Comparison of ENCODE assay signal across 12 mouse cellular contexts in the genomic region with DNA sequence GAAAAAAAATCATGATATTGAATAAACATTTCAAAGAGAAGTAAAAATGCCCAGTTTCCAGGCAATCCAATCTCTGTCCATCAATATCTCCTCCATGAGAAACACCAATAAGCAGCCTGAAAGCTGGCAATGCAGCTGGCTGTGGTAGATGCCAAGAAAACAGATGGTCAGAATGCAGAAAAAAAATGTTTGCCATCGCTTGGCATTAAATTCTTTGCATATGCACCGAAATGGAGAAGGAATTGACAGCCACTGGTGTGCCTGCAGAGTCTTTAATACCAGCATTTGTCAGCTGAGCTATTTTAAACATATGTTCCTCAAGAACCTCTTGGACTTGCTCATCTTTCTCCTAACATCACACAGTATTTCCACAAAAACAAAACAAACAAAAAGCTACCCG.
DNase-seq lines count a peak whose midpoint lies in the region; ATAC-seq and TF ChIP-seq lines count a peak whose summit lies in the region.
"Had no signal": no experiment of that assay in that cellular context is flagged by ENCODE, and none has a peak within 500 bp of the region (broad histone marks: within the 10 kb centered on the region; RNA-seq: fewer than 3 reads in every experiment).

No protein-coding gene starts in this region.

- no peaks in the 10 kb centered on the region for H3K27me3 ChIP-seq in hindbrain, embryonic 16.5 days (replicated peaks; ENCODE audit: control insufficient read depth, insufficient read depth, low read length)
- H3K27me3 ChIP-seq in hindbrain, embryonic 13.5 days, result no peaks in the 10 kb centered on the region
- no peaks in the 10 kb centered on the region for H3K27me3 ChIP-seq in cerebellum, adult 2 months (ENCODE audit: control insufficient read depth, insufficient read depth, low read length)
- H3K27me3 ChIP-seq: liver, embryonic 12.5 days had no signal

- no peak for TF ChIP-seq CTCF in cerebellum, adult 2 months (IDR thresholded peaks at IDR 0.05; ENCODE audit: borderline replicate concordance, insufficient read depth, low read depth, low read length)
- TF ChIP-seq CTCF in layer of hippocampus, adult 2 months (conservative IDR thresholded peaks at IDR 0.05), result no peak

- H3K27ac ChIP-seq in hindbrain, embryonic 16.5 days (ENCODE audit: low read depth, low read length), result no peak overlapping the region
- no peak overlapping the region for H3K27ac ChIP-seq in hindbrain, embryonic 13.5 days
- no peak overlapping the region for H3K27ac ChIP-seq in cerebellum, adult 2 months (ENCODE audit: insufficient read depth, low read length)
- peak overlapping the region; percentile 43; the same call in 1 of the 2 replicates for H3K27ac ChIP-seq in layer of hippocampus, adult 2 months
- H3K27ac ChIP-seq: hindbrain, embryonic 10.5 days; liver, embryonic 12.5 days had no signal

- TF ChIP-seq POLR2A in cerebellum, adult 2 months (IDR thresholded peaks at IDR 0.05; ENCODE audit: borderline replicate concordance, insufficient read depth, low read length), result no peak

- H3K4me3 ChIP-seq in hindbrain, embryonic 16.5 days (ENCODE audit: low read length), result no peak overlapping the region
- H3K4me3 ChIP-seq in hindbrain, embryonic 13.5 days, result no peak overlapping the region
- no peak overlapping the region for H3K4me3 ChIP-seq in cerebellum, adult 2 months (replicated peaks; ENCODE audit: insufficient read depth, low read depth, low read length)
- H3K4me3 ChIP-seq in layer of hippocampus, adult 2 months, result no peak overlapping the region
- H3K4me3 ChIP-seq: hindbrain, embryonic 10.5 days; liver, embryonic 12.5 days had no signal

- peak; percentile 32 to 79 for DNase-seq in cerebellum, adult 2 months
- DNase-seq in layer of hippocampus, adult 2 months (ENCODE audit: low spot score in 2 of 2), result peak; percentile 60 to 82
- peak; percentile 32 for DNase-seq in right cerebral cortex, postnatal 25 days
- no peak for DNase-seq in adrenal gland, postnatal 25 days
- DNase-seq in gastrocnemius, postnatal 4 days (ENCODE audit: low spot score in 2 of 2), result no peak
- DNase-seq in lung, postnatal 36 days, result no peak
- DNase-seq: lung, postnatal 10 days had no signal

- ATAC-seq in hindbrain, embryonic 16.5 days, result 0 out of 2 replicates have a peak, but pooled peaks have one; percentile 45
- ATAC-seq in hindbrain, embryonic 13.5 days (ENCODE audit: low FRiP score), result no peak
- ATAC-seq: liver, embryonic 12.5 days; midbrain, embryonic 16.5 days had no signal

- WGBS in hindbrain, embryonic 16.5 days, result 74% methylated on average over 3 of the region's 3 CpGs
- 84% methylated on average over 3 of the region's 3 CpGs for whole genome bisulfite sequencing in hindbrain, embryonic 13.5 days
- 10% methylated on average over 3 of the region's 3 CpGs for WGBS in cerebellum, adult 2 months

- H3K9ac ChIP-seq in hindbrain, embryonic 16.5 days (ENCODE audit: low read depth, low read length), result no peak overlapping the region
- H3K9ac ChIP-seq in hindbrain, embryonic 13.5 days, result no peak overlapping the region
- H3K9ac ChIP-seq: liver, embryonic 12.5 days had no signal

- no peaks in the 10 kb centered on the region for H3K4me1 ChIP-seq in hindbrain, embryonic 16.5 days (ENCODE audit: control insufficient read depth, insufficient read depth, low read depth, low read length)
- no peaks in the 10 kb centered on the region for H3K4me1 ChIP-seq in hindbrain, embryonic 13.5 days (replicated peaks)
- peaks cover 4% of the 10 kb centered on the region; the same call in 1 of the 2 replicates for H3K4me1 ChIP-seq in cerebellum, adult 2 months (ENCODE audit: control insufficient read depth, insufficient read depth, low read length)
- H3K4me1 ChIP-seq: hindbrain, embryonic 10.5 days; liver, embryonic 12.5 days had no signal

- no peak overlapping the region for H3K4me2 ChIP-seq in hindbrain, embryonic 16.5 days (ENCODE audit: low read length)
- no peak overlapping the region for H3K4me2 ChIP-seq in hindbrain, embryonic 13.5 days
- H3K4me2 ChIP-seq: liver, embryonic 12.5 days had no signal

- H3K9me3 ChIP-seq in hindbrain, embryonic 16.5 days (ENCODE audit: control insufficient read depth, low read length), result no peaks in the 10 kb centered on the region
- H3K9me3 ChIP-seq in hindbrain, embryonic 13.5 days, result 0 out of 2 replicates have a peak, but pooled peaks cover 4% of the 10 kb centered on the region
- H3K9me3 ChIP-seq: hindbrain, embryonic 10.5 days had no signal

- no peaks in the 10 kb centered on the region for H3K36me3 ChIP-seq in hindbrain, embryonic 16.5 days (ENCODE audit: control insufficient read depth, insufficient read depth, low read length)
- no peaks in the 10 kb centered on the region for H3K36me3 ChIP-seq in hindbrain, embryonic 13.5 days
- H3K36me3 ChIP-seq: hindbrain, embryonic 10.5 days; liver, embryonic 12.5 days had no signal

Comparison
In these comparisons a context has a peak if more than half of its experiments do, and no peak if none do; other contexts are left out.
1. DNase-seq: peak in cerebellum, adult 2 months (2 of 2), layer of hippocampus, adult 2 months (2 of 2) and right cerebral cortex, postnatal 25 days (single experiment); none in adrenal gland, postnatal 25 days (single experiment), gastrocnemius, postnatal 4 days (0 of 2) and lung, postnatal 36 days (single experiment).